Mouse (Mus musculus) small intestine, adult 2 months (tissue): ENCODE measurements around the gene Cdh23.

Source experiments
- CTCF ChIP-seq: fragments of 200-500 bp; IDR thresholded peaks from 2 replicates; pipeline ENCODE4 v1.5.1; 2012; ENCODE audit warnings: low read depth, mild to moderate bottlenecking, control low read depth, inconsistent platforms, low read length, moderate library complexity, mixed read lengths; ENCODE audit not compliant: insufficient replicate concordance, insufficient read length; ENCODE audit errors: extremely low read depth
- POLR2A ChIP-seq: fragments of 200-500 bp; IDR thresholded peaks from 2 replicates; pipeline ENCODE4 v1.6.1; 2012; ENCODE audit warnings: low read depth, mild to moderate bottlenecking, control low read depth, inconsistent platforms, low read length, moderate library complexity

DNA sequence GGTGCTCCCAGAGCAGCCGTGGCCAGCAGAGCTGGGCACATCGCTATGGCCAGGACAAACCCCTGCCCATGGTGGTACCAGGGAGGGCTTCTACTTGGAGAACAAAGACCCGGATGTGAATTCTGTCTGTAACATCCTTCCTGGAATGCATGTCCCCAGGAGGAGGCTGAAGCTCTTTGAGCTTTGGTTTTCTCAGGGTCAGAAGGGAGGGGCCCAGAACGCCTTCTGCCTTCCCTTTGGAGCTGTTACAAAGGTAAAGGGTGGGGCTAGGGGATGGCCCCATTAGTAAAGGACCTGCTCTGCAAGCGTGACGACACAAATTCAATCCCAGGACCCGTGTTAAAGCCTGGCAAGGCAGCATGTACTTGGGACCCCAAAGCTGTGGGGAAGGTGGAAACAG lies 273.5 kb downstream of the Cdh23 start:
- TF ChIP-seq POLR2A, result no peak
- TF ChIP-seq CTCF, result no peak
